Mouse (Mus musculus): ENCODE measurements around the gene Setdb2.

Setdb2 gene

GRCm38 (mm10) chr14:59370348-59371068 lies 70.2 kb downstream of the Setdb2 start:
- no peak for DNase-seq (ENCODE audit: extremely low spot score, low spot score)

- no peak for DNase-seq (ENCODE audit: extremely low spot score, low spot score)
Observed at GRCm38 (mm10) chr14:59366386-59367105, 74.1 kb downstream of the Setdb2 start.

- no peak for DNase-seq (ENCODE audit: extremely low spot score, low spot score)
Observed at GRCm38 (mm10) chr14:59365244-59365644, 75.4 kb downstream of the Setdb2 start, which contains the start of gene Phf11d. TSS of gene Phf11d (minus strand) at chr14:59365470.
